In the genomic region with DNA sequence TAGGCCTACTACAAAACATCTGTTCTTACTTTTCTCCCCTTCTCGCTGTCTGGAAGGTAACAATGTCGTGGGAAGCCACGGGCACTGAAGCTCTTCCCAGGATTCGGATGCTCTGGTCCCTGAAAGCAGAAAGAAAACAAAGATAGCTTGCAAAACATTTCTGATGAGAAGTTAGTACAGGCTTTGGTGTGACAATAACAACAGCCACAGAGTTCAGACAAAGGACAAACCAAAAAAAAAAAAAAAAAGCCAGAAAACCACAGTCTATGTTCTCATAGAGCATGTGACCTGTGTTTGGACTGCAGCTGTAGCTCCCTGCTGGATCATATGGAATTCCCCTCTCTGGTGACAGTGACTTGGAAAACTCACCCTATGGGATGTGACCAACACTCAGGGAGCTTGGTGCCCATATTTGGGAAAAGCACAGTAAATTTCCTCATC, we compare ENCODE assay signal across 16 mouse cellular contexts. TPM values are rescaled to one million over a fixed set of nuclear protein-coding genes. Genes with fewer than 3 reads are reported as not detected.
DNase-seq lines count a peak whose midpoint lies in the region; ATAC-seq and TF ChIP-seq lines count a peak whose summit lies in the region.
"Had no signal": no experiment of that assay in that cellular context is flagged by ENCODE, and none has a peak within 500 bp of the region (broad histone marks: within the 10 kb centered on the region; RNA-seq: fewer than 3 reads in every experiment).

No protein-coding gene starts in this region.

- H3K27me3 ChIP-seq in limb, embryonic 13.5 days = no peaks in the 10 kb centered on the region
- no peaks in the 10 kb centered on the region for H3K27me3 ChIP-seq in limb, embryonic 10.5 days (ENCODE audit: low read depth, poor library complexity, severe bottlenecking)
- H3K27me3 ChIP-seq in small intestine, adult 2 months (ENCODE audit: control insufficient read depth, insufficient read depth, low read length) = no peaks in the 10 kb centered on the region
- no peaks in the 10 kb centered on the region for H3K27me3 ChIP-seq in liver, postnatal 0 days (ENCODE audit: insufficient read depth, low read length)
- H3K27me3 ChIP-seq: hindbrain, embryonic 12.5 days; liver, embryonic 13.5 days; midbrain, embryonic 12.5 days; neural tube, embryonic 13.5 days had no signal

- TF ChIP-seq EP300 in liver, postnatal 0 days (IDR thresholded peaks at IDR 0.05; ENCODE audit: low read depth) = no peak

- WGBS in limb, embryonic 13.5 days = 47% methylated on average over 4 of the region's 4 CpGs
- 55% methylated on average over 4 of the region's 4 CpGs for WGBS in limb, embryonic 10.5 days
- WGBS in small intestine, adult 2 months = 57% methylated on average over 4 of the region's 4 CpGs
- WGBS in liver, postnatal 0 days (ENCODE audit: insufficient replicate concordance) = 65% methylated on average over 4 of the region's 4 CpGs

- H3K9ac ChIP-seq in limb, embryonic 13.5 days = no peak overlapping the region
- H3K9ac ChIP-seq in liver, postnatal 0 days (replicated peaks) = no peak overlapping the region
- H3K9ac ChIP-seq: forebrain, postnatal 0 days; hindbrain, embryonic 12.5 days; liver, embryonic 13.5 days; midbrain, embryonic 12.5 days; neural tube, embryonic 13.5 days had no signal

- DNase-seq in limb, embryonic 10.5 days (ENCODE audit: low spot score) = no peak
- DNase-seq in ovary, postnatal 36 days (ENCODE audit: low spot score) = no peak
- no peak for DNase-seq in liver, postnatal 0 days
- DNase-seq: adrenal gland, postnatal 25 days; cerebellum, adult 2 months; forebrain, postnatal 0 days; heart, adult 2 months; liver, embryonic 13.5 days had no signal

- no peak overlapping the region for H3K4me3 ChIP-seq in limb, embryonic 13.5 days
- H3K4me3 ChIP-seq in limb, embryonic 10.5 days = no peak overlapping the region
- no peak overlapping the region for H3K4me3 ChIP-seq in bone marrow macrophage, adult 2 months (ENCODE audit: insufficient read depth, low read length)
- no peak overlapping the region for H3K4me3 ChIP-seq in small intestine, adult 2 months (ENCODE audit: low read depth, low read length)
- no peak overlapping the region for H3K4me3 ChIP-seq in liver, postnatal 0 days (ENCODE audit: low read depth, low read length)
- H3K4me3 ChIP-seq: heart, adult 2 months; hindbrain, embryonic 12.5 days; liver, embryonic 13.5 days; midbrain, embryonic 12.5 days; neural tube, embryonic 13.5 days had no signal

- H3K4me1 ChIP-seq in limb, embryonic 13.5 days = peaks cover 24% of the 10 kb centered on the region
- no peaks in the 10 kb centered on the region for H3K4me1 ChIP-seq in limb, embryonic 10.5 days
- H3K4me1 ChIP-seq in bone marrow macrophage, adult 2 months (ENCODE audit: control insufficient read depth, insufficient read depth, low read length) = peaks cover 69% of the 10 kb centered on the region
- peaks cover 31% of the 10 kb centered on the region for H3K4me1 ChIP-seq in small intestine, adult 2 months (ENCODE audit: control insufficient read depth, insufficient read depth, insufficient read length, low read length)
- peaks cover 4% of the 10 kb centered on the region for H3K4me1 ChIP-seq in liver, postnatal 0 days (ENCODE audit: insufficient read depth)
- H3K4me1 ChIP-seq: hindbrain, embryonic 12.5 days; liver, embryonic 13.5 days; midbrain, embryonic 12.5 days had no signal

- H3K27ac ChIP-seq in limb, embryonic 13.5 days = 0 out of 2 replicates have a peak overlapping the region, but pooled peaks have one; percentile 22
- no peak overlapping the region for H3K27ac ChIP-seq in limb, embryonic 10.5 days
- H3K27ac ChIP-seq in bone marrow macrophage, adult 2 months (ENCODE audit: insufficient read depth, low read depth, low read length) = peak overlapping the region; percentile 50
- peak overlapping the region; percentile 81 for H3K27ac ChIP-seq in small intestine, adult 2 months (ENCODE audit: insufficient read depth, low read depth, low read length)
- H3K27ac ChIP-seq in liver, postnatal 0 days (ENCODE audit: low read depth) = no peak overlapping the region
- H3K27ac ChIP-seq: heart, adult 2 months; hindbrain, embryonic 12.5 days; liver, embryonic 13.5 days; midbrain, embryonic 12.5 days; neural tube, embryonic 13.5 days had no signal

- ATAC-seq in limb, embryonic 13.5 days (ENCODE audit: low FRiP score, low read depth) = no peak
- peak; percentile 51 for ATAC-seq in CD4-positive, CD25-positive, alpha-beta regulatory T cell, adult 4 months
- no peak for ATAC-seq in liver, postnatal 0 days
- ATAC-seq: forebrain, postnatal 0 days had no signal

- no peaks in the 10 kb centered on the region for H3K9me3 ChIP-seq in limb, embryonic 13.5 days
- no peaks in the 10 kb centered on the region for H3K9me3 ChIP-seq in limb, embryonic 10.5 days (replicated peaks)
- no peaks in the 10 kb centered on the region for H3K9me3 ChIP-seq in liver, postnatal 0 days (ENCODE audit: low read length)
- H3K9me3 ChIP-seq: hindbrain, embryonic 12.5 days; liver, embryonic 13.5 days; midbrain, embryonic 12.5 days; neural tube, embryonic 13.5 days had no signal

- TF ChIP-seq CTCF in bone marrow macrophage, adult 2 months (IDR thresholded peaks at IDR 0.05; ENCODE audit: low read depth, low read length) = no peak
- TF ChIP-seq CTCF in small intestine, adult 2 months (IDR thresholded peaks at IDR 0.05; ENCODE audit: extremely low read depth, insufficient read length, insufficient replicate concordance, low read depth, low read length) = no peak
- TF ChIP-seq CTCF in liver, postnatal 0 days (IDR thresholded peaks at IDR 0.05; ENCODE audit: low read depth) = no peak

- TF ChIP-seq POLR2A in bone marrow macrophage, adult 2 months (IDR thresholded peaks at IDR 0.05; ENCODE audit: borderline replicate concordance, low read depth, low read length) = no peak
- TF ChIP-seq POLR2A in small intestine, adult 2 months (IDR thresholded peaks at IDR 0.05; ENCODE audit: low read depth, low read length) = no peak

- H3K36me3 ChIP-seq in limb, embryonic 13.5 days = no peaks in the 10 kb centered on the region
- no peaks in the 10 kb centered on the region for H3K36me3 ChIP-seq in limb, embryonic 10.5 days
- peaks cover 13% of the 10 kb centered on the region for H3K36me3 ChIP-seq in small intestine, adult 2 months (ENCODE audit: control insufficient read depth, insufficient read depth, low read length)
- H3K36me3 ChIP-seq in liver, postnatal 0 days (replicated peaks; ENCODE audit: insufficient read depth, low read length) = peaks cover 11% of the 10 kb centered on the region

- H3K4me2 ChIP-seq in limb, embryonic 13.5 days (replicated peaks) = no peak overlapping the region
- no peak overlapping the region for H3K4me2 ChIP-seq in liver, postnatal 0 days (ENCODE audit: low read depth, low read length)
- H3K4me2 ChIP-seq: hindbrain, embryonic 12.5 days; liver, embryonic 13.5 days; midbrain, embryonic 12.5 days; neural tube, embryonic 13.5 days had no signal

RNA-seq across cellular contexts. Expression of gene Mpeg1, which starts 12.6 kb away (rescaled TPM):
- 0.50 TPM in 2 replicates for polyA plus RNA-seq in limb, embryonic 13.5 days (2015; fragmentation: Nextera tagmentation; extraction: Ambion mirVana)
- 0.05 and 0.08 TPM in 2 replicates for polyA plus RNA-seq in limb, embryonic 10.5 days (2016; fragmentation: Nextera tagmentation; extraction: Ambion mirVana)
- polyA plus RNA-seq in CD4-positive, CD25-positive, alpha-beta regulatory T cell, adult 4 months (2017; shearing (Covaris generic)) = under 1 TPM; 0.15 to 0.44 TPM
- 2,155 and 2,361 TPM in 2 replicates for polyA plus RNA-seq in bone marrow macrophage, adult 2 months (2012; ENCODE audit: insufficient read depth, insufficient read length, missing spikeins)
- polyA plus RNA-seq in small intestine, adult 2 months (2012; rRNA removed) = 2.7 and 3.5 TPM in 2 replicates
- 3.5 and 3.8 TPM in 2 replicates for polyA plus RNA-seq in liver, postnatal 0 days (2015; fragmentation: Nextera tagmentation; extraction: Ambion mirVana)

RNA-seq across cellular contexts. Expression of gene Dtx4, which starts 28.0 kb away (rescaled TPM):
- polyA plus RNA-seq in limb, embryonic 13.5 days (2015; fragmentation: Nextera tagmentation; extraction: Ambion mirVana) = 5.2 and 5.8 TPM in 2 replicates
- 1.8 and 2.3 TPM in 2 replicates for polyA plus RNA-seq in limb, embryonic 10.5 days (2016; fragmentation: Nextera tagmentation; extraction: Ambion mirVana)
- 10 to 100 TPM in 1 of 2 experiments, 1 to 10 TPM in 1; 6.8 to 11.4 TPM for polyA plus RNA-seq in CD4-positive, CD25-positive, alpha-beta regulatory T cell, adult 4 months (2017; shearing (Covaris generic))
- 18.5 and 19.3 TPM in 2 replicates for polyA plus RNA-seq in bone marrow macrophage, adult 2 months (2012; ENCODE audit: insufficient read depth, insufficient read length, missing spikeins)
- polyA plus RNA-seq in small intestine, adult 2 months (2012; rRNA removed) = 7.1 and 11.1 TPM in 2 replicates
- polyA plus RNA-seq in liver, postnatal 0 days (2015; fragmentation: Nextera tagmentation; extraction: Ambion mirVana) = 1.8 and 2.1 TPM in 2 replicates

RNA-seq across cellular contexts. Expression of gene Pfpl, which starts 45.5 kb away (rescaled TPM):
- polyA plus RNA-seq in limb, embryonic 13.5 days (2015; fragmentation: Nextera tagmentation; extraction: Ambion mirVana) = not detected in 2 replicates
- polyA plus RNA-seq in limb, embryonic 10.5 days (2016; fragmentation: Nextera tagmentation; extraction: Ambion mirVana) = not detected in 2 replicates
- not detected for polyA plus RNA-seq in CD4-positive, CD25-positive, alpha-beta regulatory T cell, adult 4 months (2017; shearing (Covaris generic))
- polyA plus RNA-seq in bone marrow macrophage, adult 2 months (2012; ENCODE audit: insufficient read depth, insufficient read length, missing spikeins) = not detected in 2 replicates
- not detected in 2 replicates for polyA plus RNA-seq in small intestine, adult 2 months (2012; rRNA removed)
- not detected in 2 replicates for polyA plus RNA-seq in liver, postnatal 0 days (2015; fragmentation: Nextera tagmentation; extraction: Ambion mirVana)
- polyA plus RNA-seq: cerebellum, adult 2 months; forebrain, postnatal 0 days; heart, adult 2 months; hindbrain, embryonic 12.5 days; kidney, embryonic 16.5 days; liver, embryonic 13.5 days; midbrain, embryonic 12.5 days had no signal

RNA-seq across cellular contexts. Expression of gene Olfr1441, which starts 56.0 kb away (rescaled TPM):
- not detected in 2 replicates for polyA plus RNA-seq in limb, embryonic 13.5 days (2015; fragmentation: Nextera tagmentation; extraction: Ambion mirVana)
- polyA plus RNA-seq in limb, embryonic 10.5 days (2016; fragmentation: Nextera tagmentation; extraction: Ambion mirVana) = not detected in 2 replicates
- not detected for polyA plus RNA-seq in CD4-positive, CD25-positive, alpha-beta regulatory T cell, adult 4 months (2017; shearing (Covaris generic))
- not detected in 2 replicates for polyA plus RNA-seq in bone marrow macrophage, adult 2 months (2012; ENCODE audit: insufficient read depth, insufficient read length, missing spikeins)
- not detected in 2 replicates for polyA plus RNA-seq in small intestine, adult 2 months (2012; rRNA removed)
- not detected in 2 replicates for polyA plus RNA-seq in liver, postnatal 0 days (2015; fragmentation: Nextera tagmentation; extraction: Ambion mirVana)
- polyA plus RNA-seq: cerebellum, adult 2 months; forebrain, postnatal 0 days; heart, adult 2 months; hindbrain, embryonic 12.5 days; kidney, embryonic 16.5 days; liver, embryonic 13.5 days; midbrain, embryonic 12.5 days; neural tube, embryonic 13.5 days had no signal

Comparison
In these comparisons a context has a peak if more than half of its experiments do, and no peak if none do; other contexts are left out.
1. H3K27ac ChIP-seq: peak in limb, embryonic 13.5 days (single experiment), bone marrow macrophage, adult 2 months (single experiment) and small intestine, adult 2 months (single experiment); none in limb, embryonic 10.5 days (single experiment) and liver, postnatal 0 days (single experiment).
2. RNA of gene Mpeg1, which starts 12.6 kb away (polyA plus RNA-seq): 2,155 to 2,361 TPM in bone marrow macrophage, adult 2 months; 2.7 to 3.5 TPM in small intestine, adult 2 months, 3.5 to 3.8 TPM in liver, postnatal 0 days, 0.50 TPM in limb, embryonic 13.5 days, 0.15 to 0.44 TPM in CD4-positive, CD25-positive, alpha-beta regulatory T cell, adult 4 months and 0.05 to 0.08 TPM in limb, embryonic 10.5 days; every median in the first group is over 100 times any median in the second.